In genomic region chr19:10012827-10013278, GRCm38 (mm10) we compare ENCODE assay signal across 8 mouse cellular contexts. TPM values are rescaled to one million over a fixed set of nuclear protein-coding genes. Genes with fewer than 3 reads are reported as not detected.
A peak's percentile ranks its signal among the peaks of the same experiment; 100 is the strongest.
DNase-seq lines count a peak whose midpoint lies in the region; ATAC-seq lines count a peak whose summit lies in the region.

No protein-coding gene starts in this region.

- no peak overlapping the region for H3K4me2 ChIP-seq in hindbrain, embryonic 14.5 days (replicated peaks)
- no peak overlapping the region for H3K4me2 ChIP-seq in intestine, embryonic 16.5 days (ENCODE audit: low read depth, low read length)

- H3K9me3 ChIP-seq in hindbrain, embryonic 10.5 days = no peaks in the 10 kb centered on the region
- no peaks in the 10 kb centered on the region for H3K9me3 ChIP-seq in hindbrain, embryonic 14.5 days (ENCODE audit: control insufficient read depth, low read length)
- no peaks in the 10 kb centered on the region for H3K9me3 ChIP-seq in intestine, embryonic 16.5 days (ENCODE audit: control insufficient read depth, low read length)

- WGBS in hindbrain, embryonic 10.5 days = 48% methylated on average over 6 of the region's 6 CpGs
- 59% methylated on average over 6 of the region's 6 CpGs for WGBS in hindbrain, embryonic 14.5 days
- WGBS in intestine, embryonic 16.5 days = 23% methylated on average over 6 of the region's 6 CpGs

- DNase-seq in hindbrain, embryonic 10.5 days (ENCODE audit: low spot score) = peak; percentile 72
- DNase-seq in hindbrain, embryonic 14.5 days (ENCODE audit: low spot score) = no peak
- peak; percentile 72 to 77 for DNase-seq in gastrocnemius, adult 8-10 months (ENCODE audit: low spot score in 2 of 2)
- DNase-seq in lung, postnatal 25 days (ENCODE audit: low spot score) = peak; percentile 50
- no peak for DNase-seq in left cerebral cortex, adult 9 months (ENCODE audit: low spot score in 2 of 2)
- DNase-seq in cerebellum, adult 9-10 months = no peak

- H3K36me3 ChIP-seq in hindbrain, embryonic 10.5 days = no peaks in the 10 kb centered on the region
- H3K36me3 ChIP-seq in hindbrain, embryonic 14.5 days (replicated peaks; ENCODE audit: control insufficient read depth, insufficient read depth) = no peaks in the 10 kb centered on the region
- H3K36me3 ChIP-seq in intestine, embryonic 16.5 days (ENCODE audit: control insufficient read depth, insufficient read depth, low read length) = no peaks in the 10 kb centered on the region

- H3K4me3 ChIP-seq in hindbrain, embryonic 10.5 days = 0 out of 2 replicates have a peak overlapping the region, but pooled peaks have one; percentile 6
- no peak overlapping the region for H3K4me3 ChIP-seq in hindbrain, embryonic 14.5 days (replicated peaks; ENCODE audit: low read length)
- H3K4me3 ChIP-seq in intestine, embryonic 16.5 days (ENCODE audit: low read length) = no peak overlapping the region

- peaks cover 19% of the 10 kb centered on the region for H3K27me3 ChIP-seq in hindbrain, embryonic 10.5 days (ENCODE audit: insufficient read depth, poor library complexity, severe bottlenecking)
- no peaks in the 10 kb centered on the region for H3K27me3 ChIP-seq in hindbrain, embryonic 14.5 days (ENCODE audit: control insufficient read depth, insufficient read depth, low read length)
- H3K27me3 ChIP-seq in intestine, embryonic 16.5 days (replicated peaks; ENCODE audit: control insufficient read depth, insufficient read depth, low read length) = no peaks in the 10 kb centered on the region

- peaks cover 37% of the 10 kb centered on the region for H3K4me1 ChIP-seq in hindbrain, embryonic 10.5 days (replicated peaks)
- 0 out of 2 replicates have a peak, but pooled peaks cover 7% of the 10 kb centered on the region for H3K4me1 ChIP-seq in hindbrain, embryonic 14.5 days (replicated peaks; ENCODE audit: control insufficient read depth, insufficient read depth, low read length)
- peaks cover 33% of the 10 kb centered on the region for H3K4me1 ChIP-seq in intestine, embryonic 16.5 days (ENCODE audit: control insufficient read depth, insufficient read depth, low read length)

- no peak overlapping the region for H3K9ac ChIP-seq in hindbrain, embryonic 14.5 days
- H3K9ac ChIP-seq in intestine, embryonic 16.5 days (ENCODE audit: low read depth, low read length) = peak overlapping the region; percentile 47; the same call in 1 of the 2 replicates

- H3K27ac ChIP-seq in hindbrain, embryonic 10.5 days = peak overlapping the region; percentile 76
- no peak overlapping the region for H3K27ac ChIP-seq in hindbrain, embryonic 14.5 days
- peak overlapping the region; percentile 88 for H3K27ac ChIP-seq in intestine, embryonic 16.5 days (ENCODE audit: low read length)

- ATAC-seq in hindbrain, embryonic 14.5 days (ENCODE audit: low FRiP score) = no peak
- peak; percentile 27 for ATAC-seq in intestine, embryonic 16.5 days
- no peak for ATAC-seq in activated CD4-positive, CD25-positive, alpha-beta regulatory T cell, adult 4 months

RNA-seq across cellular contexts. Expression of gene Rab3il1, which starts 11.4 kb away (rescaled TPM):
- polyA plus RNA-seq in hindbrain, embryonic 10.5 days (2016; fragmentation: Nextera tagmentation; extraction: Ambion mirVana) = 39.7 and 39.8 TPM in 2 replicates
- polyA plus RNA-seq in hindbrain, embryonic 14.5 days (2014; fragmentation: Nextera tagmentation; extraction: Ambion mirVana) = 19.3 and 23.8 TPM in 2 replicates
- total RNA-seq in gastrocnemius, adult 8-10 months (2022) = 1 to 10 TPM; 2.5 to 3.9 (median 3.3) TPM
- 45.7 and 48.8 TPM in 2 replicates for polyA plus RNA-seq in intestine, embryonic 16.5 days (2015; fragmentation: Nextera tagmentation; extraction: Ambion mirVana)
- polyA plus RNA-seq in activated CD4-positive, CD25-positive, alpha-beta regulatory T cell, adult 4 months (2017; shearing (Covaris generic)) = 1 to 10 TPM in 1 of 2 experiments, not detected in 1; 1.2 TPM

RNA-seq across cellular contexts. Expression of gene Best1, which starts 11.4 kb away (rescaled TPM):
- polyA plus RNA-seq in hindbrain, embryonic 10.5 days (2016; fragmentation: Nextera tagmentation; extraction: Ambion mirVana) = 1.8 TPM in 2 replicates
- 2.3 and 2.6 TPM in 2 replicates for polyA plus RNA-seq in hindbrain, embryonic 14.5 days (2014; fragmentation: Nextera tagmentation; extraction: Ambion mirVana)
- total RNA-seq in gastrocnemius, adult 8-10 months (2022) = under 1 TPM in 3 of 4 experiments, not detected in 1; 0.39 to 0.46 (median 0.45) TPM
- polyA plus RNA-seq in intestine, embryonic 16.5 days (2015; fragmentation: Nextera tagmentation; extraction: Ambion mirVana) = 0.42 and 0.72 TPM in 2 replicates
- not detected for polyA plus RNA-seq in activated CD4-positive, CD25-positive, alpha-beta regulatory T cell, adult 4 months (2017; shearing (Covaris generic))

RNA-seq across cellular contexts. Expression of gene Fads3, which starts 28.5 kb away (rescaled TPM):
- polyA plus RNA-seq in hindbrain, embryonic 10.5 days (2016; fragmentation: Nextera tagmentation; extraction: Ambion mirVana) = 6.7 and 8.1 TPM in 2 replicates
- 24.7 and 25.7 TPM in 2 replicates for polyA plus RNA-seq in hindbrain, embryonic 14.5 days (2014; fragmentation: Nextera tagmentation; extraction: Ambion mirVana)
- 1 to 10 TPM; 1.5 to 4.9 (median 3.5) TPM for total RNA-seq in gastrocnemius, adult 8-10 months (2022)
- 12.4 and 13.0 TPM in 2 replicates for polyA plus RNA-seq in intestine, embryonic 16.5 days (2015; fragmentation: Nextera tagmentation; extraction: Ambion mirVana)
- not detected for polyA plus RNA-seq in activated CD4-positive, CD25-positive, alpha-beta regulatory T cell, adult 4 months (2017; shearing (Covaris generic))

RNA-seq across cellular contexts. Expression of gene Fth1, which starts 32.5 kb away (rescaled TPM):
- 1,451 and 1,593 TPM in 2 replicates for polyA plus RNA-seq in hindbrain, embryonic 10.5 days (2016; fragmentation: Nextera tagmentation; extraction: Ambion mirVana)
- 1,735 and 1,844 TPM in 2 replicates for polyA plus RNA-seq in hindbrain, embryonic 14.5 days (2014; fragmentation: Nextera tagmentation; extraction: Ambion mirVana)
- total RNA-seq in gastrocnemius, adult 8-10 months (2022) = 1,000 to 10,000 TPM; 1,901 to 2,305 (median 2,120) TPM
- polyA plus RNA-seq in intestine, embryonic 16.5 days (2015; fragmentation: Nextera tagmentation; extraction: Ambion mirVana) = 2,278 and 2,351 TPM in 2 replicates
- polyA plus RNA-seq in activated CD4-positive, CD25-positive, alpha-beta regulatory T cell, adult 4 months (2017; shearing (Covaris generic)) = 1,000 to 10,000 TPM; 1,834 to 2,304 TPM

Comparison
In these comparisons a context has a peak if more than half of its experiments do, and no peak if none do; other contexts are left out.
1. DNase-seq: peak in hindbrain, embryonic 10.5 days (single experiment), gastrocnemius, adult 8-10 months (2 of 2) and lung, postnatal 25 days (single experiment); none in hindbrain, embryonic 14.5 days (single experiment), left cerebral cortex, adult 9 months (0 of 2) and cerebellum, adult 9-10 months (single experiment).